Mouse (Mus musculus): ENCODE results near the gene Dda1.
A peak's percentile ranks its signal among the peaks of the same experiment; 100 is the strongest.

Gene Dda1

GRCm38 (mm10) chr8:71469411-71469810 lies 412 bp downstream of the Dda1 start:
- DNase-seq (ENCODE audit: low read depth): no peak

- no peak for DNase-seq (ENCODE audit: low read depth)
Observed at GRCm38 (mm10) chr8:71470146-71470912, 1.3 kb downstream of the Dda1 start.

DNA sequence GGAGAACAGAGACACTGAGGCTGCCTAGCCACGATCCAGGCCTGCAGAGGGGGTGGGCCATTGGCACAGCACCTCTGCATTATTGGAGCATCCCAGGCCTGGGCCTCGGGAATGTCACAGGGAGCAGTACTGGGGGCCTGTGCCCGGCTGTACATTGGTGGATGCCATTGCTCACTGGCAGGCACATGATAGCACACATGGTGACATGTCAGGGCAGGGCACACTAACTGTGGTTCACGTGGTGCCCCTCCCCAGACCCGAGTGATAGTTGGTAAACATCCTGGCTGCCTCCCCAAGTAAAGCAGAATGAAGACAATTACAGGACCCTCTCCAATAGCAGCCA lies 1.9 kb downstream of the Dda1 start:
- DNase-seq (ENCODE audit: low read depth): no peak

GRCm38 (mm10) chr8:71471861-71472260 lies 2.9 kb downstream of the Dda1 start:
- DNase-seq (ENCODE audit: low read depth): no peak

- DNase-seq (ENCODE audit: low read depth): no peak
Observed at GRCm38 (mm10) chr8:71472601-71473386, 3.8 kb downstream of the Dda1 start.

DNA sequence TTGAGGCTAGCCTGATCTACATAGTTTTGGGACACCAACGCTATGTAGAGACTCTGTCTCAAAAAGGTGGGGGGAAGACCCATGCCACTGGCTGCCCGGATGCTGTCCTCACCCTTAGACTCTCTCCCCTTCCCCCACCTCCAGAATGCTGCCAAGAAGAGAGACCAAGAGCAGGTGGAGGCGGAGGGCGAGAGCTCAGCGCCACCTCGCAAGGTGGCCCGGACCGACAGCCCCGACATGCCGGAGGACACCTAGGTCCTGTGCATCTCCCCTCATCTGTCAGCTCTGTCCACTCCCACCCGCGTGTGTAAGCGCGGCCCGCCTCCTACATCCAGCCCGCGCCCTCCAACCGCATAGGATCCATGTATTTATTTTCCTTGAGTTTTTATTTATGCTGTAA lies 5.3 kb downstream of the Dda1 start:
- DNase-seq (ENCODE audit: low read depth): no peak

GRCm38 (mm10) chr8:71474785-71475701 lies 6.0 kb downstream of the Dda1 start:
- DNase-seq (ENCODE audit: low read depth): no peak

DNA sequence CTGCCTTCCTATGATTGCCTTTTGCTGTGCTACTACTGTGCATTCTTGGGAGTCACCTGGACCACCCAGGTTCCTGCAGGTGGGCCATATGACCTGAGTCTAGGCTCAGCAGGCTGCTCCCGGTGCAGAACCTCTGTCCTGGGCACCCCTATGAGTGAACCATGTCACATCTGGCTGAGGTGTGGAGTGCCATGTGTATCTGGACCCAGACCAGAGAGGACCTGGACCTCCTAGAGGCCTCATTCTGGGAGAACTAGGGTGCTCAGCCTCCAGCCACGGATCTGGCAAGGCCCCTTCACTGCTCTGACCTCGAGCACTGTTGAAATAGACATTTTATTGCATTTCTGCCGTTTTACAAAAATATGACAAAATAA lies 6.7 kb downstream of the Dda1 start:
- DNase-seq (ENCODE audit: low read depth): no peak

GRCm38 (mm10) chr8:71476099-71476940 lies 7.3 kb downstream of the Dda1 start:
- DNase-seq (ENCODE audit: low read depth): no peak

DNA sequence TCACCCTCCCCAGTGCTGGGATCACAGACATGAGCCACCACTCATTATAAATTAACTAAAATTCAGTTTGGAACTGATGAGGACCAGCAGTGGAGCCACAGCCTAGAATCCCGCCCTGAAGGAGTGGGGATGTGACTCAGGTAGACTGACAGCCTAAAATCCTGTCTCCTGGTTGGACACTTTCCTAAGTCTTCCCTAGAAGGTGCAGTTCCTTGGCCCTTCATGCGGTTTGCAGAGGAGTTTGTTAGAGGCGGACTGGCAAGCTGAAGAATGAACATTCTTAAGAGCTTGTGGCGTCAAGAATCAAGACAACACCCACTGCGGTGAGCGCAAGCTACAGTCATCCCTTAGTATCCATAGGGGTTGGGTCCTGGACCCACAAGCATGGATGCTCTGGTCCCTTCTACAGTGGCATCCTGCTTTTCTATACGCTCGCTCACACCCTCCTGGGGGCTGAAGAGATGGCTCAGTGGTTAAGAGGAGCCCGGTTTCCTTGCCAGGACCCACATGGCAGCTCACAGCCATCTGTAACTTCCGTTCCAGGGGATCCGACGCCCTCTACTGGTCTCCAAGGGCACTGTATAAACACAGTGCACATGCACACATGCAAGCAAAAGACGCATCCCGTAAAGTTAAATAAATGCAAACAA lies 8.3 kb downstream of the Dda1 start:
- DNase-seq (ENCODE audit: low read depth): no peak

GRCm38 (mm10) chr8:71478943-71479342 lies 9.9 kb downstream of the Dda1 start:
- no peak for DNase-seq (ENCODE audit: low read depth)

DNA sequence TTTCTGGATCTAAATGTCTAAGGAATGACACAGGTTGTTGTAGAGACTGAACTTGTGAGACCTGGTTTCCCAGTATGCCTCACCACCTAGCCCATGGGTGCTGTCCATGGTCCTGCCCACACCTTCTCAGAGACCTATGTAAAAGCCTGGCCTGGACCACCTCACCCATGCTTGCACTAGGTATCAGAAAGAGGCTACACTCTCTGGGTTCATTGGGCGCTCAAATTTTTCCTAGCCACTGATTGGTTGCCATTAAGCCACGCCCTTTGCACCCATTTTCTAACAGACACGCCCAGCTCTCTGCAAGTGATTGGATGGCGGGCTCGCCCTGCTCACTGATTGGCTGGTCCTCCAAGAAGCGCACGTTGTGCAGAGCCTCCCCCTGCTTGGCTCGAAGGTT lies 14.9 kb downstream of the Dda1 start:
- DNase-seq (ENCODE audit: low read depth): no peak

GRCm38 (mm10) chr8:71484736-71485135 lies 15.7 kb downstream of the Dda1 start:
- no peak for DNase-seq (ENCODE audit: low read depth)

GRCm38 (mm10) chr8:71485142-71486135 lies 16.4 kb downstream of the Dda1 start, which contains the start of gene Ano8:
Gene Ano8 (minus strand): TSS chr8:71485963.
- DNase-seq (ENCODE audit: low read depth): no peak

- DNase-seq (ENCODE audit: low read depth): no peak
Observed at GRCm38 (mm10) chr8:71486136-71486529, 17.1 kb downstream of the Dda1 start.

DNA sequence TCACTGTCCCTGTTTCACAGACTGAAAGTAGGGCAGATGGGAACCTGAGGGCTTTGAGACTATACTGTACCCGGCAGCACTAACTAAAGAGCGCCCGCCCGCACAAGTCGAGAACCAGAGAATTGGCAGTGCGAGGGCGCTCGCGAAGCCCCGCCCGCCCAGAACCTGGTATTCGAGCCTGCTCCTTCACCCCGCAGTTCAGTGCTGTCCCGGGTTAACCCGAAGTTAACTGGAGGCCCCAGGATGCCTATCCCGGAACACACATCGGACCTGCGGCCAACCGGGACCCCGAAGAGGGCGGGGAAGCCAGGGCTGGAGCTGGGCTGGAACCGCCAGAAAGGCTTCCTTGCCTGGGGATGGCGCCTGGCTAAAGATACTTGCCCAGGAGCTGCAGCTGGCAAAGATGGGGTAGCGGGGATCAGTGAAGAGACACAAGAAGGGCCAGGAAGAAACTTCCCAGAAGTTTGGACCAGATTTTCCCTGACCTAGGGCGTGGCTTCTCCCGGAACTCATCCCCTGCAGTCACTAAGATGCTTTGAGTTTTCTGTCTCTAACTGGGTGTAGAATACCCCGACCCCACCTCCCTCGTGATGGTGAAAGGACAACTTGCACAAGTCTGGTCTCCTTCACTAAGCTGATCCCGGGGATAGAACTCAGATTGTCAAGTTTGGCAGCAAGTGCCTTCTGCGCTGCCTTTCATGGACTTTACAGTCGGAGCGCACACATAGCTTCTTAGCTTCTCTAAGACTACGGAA lies 18.9 kb downstream of the Dda1 start, which contains the start of gene Gtpbp3:
Gene Gtpbp3 (plus strand): TSS at position 413 of the 755 bp plus-strand sequence.
- DNase-seq (ENCODE audit: low read depth): no peak

GRCm38 (mm10) chr8:71488454-71488853 lies 19.5 kb downstream of the Dda1 start:
- DNase-seq (ENCODE audit: low read depth): peak; percentile 98

GRCm38 (mm10) chr8:71495039-71495438 lies 26.0 kb downstream of the Dda1 start:
- peak; percentile 69 for DNase-seq (ENCODE audit: low read depth)

DNA sequence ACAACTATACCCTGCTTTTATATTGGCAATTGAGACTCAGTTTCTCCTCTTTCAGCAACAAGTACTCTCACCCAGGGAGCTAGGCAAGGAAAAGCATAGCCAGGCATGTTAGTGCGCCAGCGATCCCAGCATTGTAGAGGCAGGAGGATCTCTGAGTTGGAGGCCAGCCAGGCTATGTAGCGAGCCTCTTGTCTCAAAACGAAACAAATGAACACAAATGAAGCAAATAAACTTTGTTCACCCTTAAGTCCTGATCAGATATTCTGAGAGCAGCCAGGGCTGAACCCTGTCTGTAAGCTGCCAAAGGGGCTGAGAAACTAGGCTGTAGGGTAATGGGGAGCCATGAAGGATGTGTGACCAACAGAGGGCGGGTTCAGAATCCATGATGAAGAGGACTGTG lies 26.8 kb downstream of the Dda1 start:
- DNase-seq (ENCODE audit: low read depth): no peak

All from c-Kit-positive CD71-negative TER-119-negative erythroid progenitor cells, embryonic 14.5 days (primary cell).